ENCODE assay signal across 23 mouse cellular contexts in the genomic region with DNA sequence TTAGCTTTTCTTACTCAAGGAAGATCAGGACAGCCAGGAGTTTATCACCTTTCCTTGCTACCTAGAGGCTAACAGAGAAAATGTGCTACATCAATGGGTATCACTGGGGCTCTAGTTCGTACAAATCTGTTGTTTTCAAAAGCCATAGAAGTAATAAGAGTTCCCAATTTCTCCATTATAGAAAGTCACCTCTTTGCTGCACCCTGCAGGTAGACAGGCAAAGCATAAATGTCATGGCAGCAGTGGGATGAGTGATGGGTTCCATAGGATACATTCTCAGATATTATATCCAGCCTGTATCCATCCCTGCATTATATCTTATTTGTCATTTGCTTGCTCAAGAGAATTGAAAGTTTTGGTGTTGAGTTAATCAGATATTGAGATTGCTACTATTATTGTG.
"Had no signal": no experiment of that assay in that cellular context is flagged by ENCODE, and none has a peak within 500 bp of the region (broad histone marks: within the 10 kb centered on the region; RNA-seq: fewer than 3 reads in every experiment).

No protein-coding gene starts in this region.

- H3K9ac ChIP-seq: heart, embryonic 13.5 days; heart, embryonic 15.5 days; hindbrain, embryonic 13.5 days; hindbrain, embryonic 15.5 days; intestine, embryonic 15.5 days; limb, embryonic 13.5 days; limb, embryonic 15.5 days; liver, embryonic 12.5 days; liver, embryonic 14.5 days had no signal

- H3K36me3 ChIP-seq: heart, embryonic 13.5 days; heart, embryonic 15.5 days; hindbrain, embryonic 13.5 days; hindbrain, embryonic 15.5 days; intestine, embryonic 15.5 days; limb, embryonic 13.5 days; limb, embryonic 15.5 days; liver, embryonic 12.5 days had no signal

- H3K4me1 ChIP-seq: heart, embryonic 15.5 days; hindbrain, embryonic 13.5 days; hindbrain, embryonic 15.5 days; intestine, embryonic 15.5 days; limb, embryonic 13.5 days; limb, embryonic 15.5 days; liver, embryonic 12.5 days had no signal

- H3K4me3 ChIP-seq: heart, adult 2 months; heart, embryonic 13.5 days; heart, embryonic 15.5 days; hindbrain, embryonic 13.5 days; hindbrain, embryonic 15.5 days; intestine, embryonic 15.5 days; limb, embryonic 13.5 days; limb, embryonic 15.5 days; liver, embryonic 12.5 days had no signal

- DNase-seq: gastrocnemius, postnatal 14 days; gastrocnemius, postnatal 36 days; heart, adult 11 months; heart, adult 2 months; heart, postnatal 14 days; heart, postnatal 36 days; kidney, adult 18-20 months; kidney, adult 8-10 months; kidney, postnatal 10 days; kidney, postnatal 25 days; left cerebral cortex, postnatal 4 days had no signal

- ATAC-seq: inflammation-experienced regulatory T-cells, adult 6 months; intestine, embryonic 15.5 days; intestine, postnatal 0 days; liver, embryonic 12.5 days had no signal

- H3K9me3 ChIP-seq: heart, embryonic 13.5 days; heart, embryonic 15.5 days; hindbrain, embryonic 13.5 days; hindbrain, embryonic 15.5 days; intestine, embryonic 15.5 days; limb, embryonic 13.5 days; limb, embryonic 15.5 days; liver, embryonic 12.5 days had no signal

- H3K27me3 ChIP-seq: heart, embryonic 13.5 days; heart, embryonic 15.5 days; hindbrain, embryonic 13.5 days; hindbrain, embryonic 15.5 days; intestine, embryonic 15.5 days; limb, embryonic 13.5 days; limb, embryonic 15.5 days; liver, embryonic 12.5 days had no signal

- H3K4me2 ChIP-seq: heart, embryonic 11.5 days; heart, embryonic 13.5 days; heart, embryonic 15.5 days; hindbrain, embryonic 13.5 days; hindbrain, embryonic 15.5 days; intestine, embryonic 15.5 days; limb, embryonic 13.5 days; limb, embryonic 15.5 days; liver, embryonic 12.5 days had no signal

- H3K27ac ChIP-seq: heart, adult 2 months; heart, embryonic 13.5 days; heart, embryonic 15.5 days; hindbrain, embryonic 13.5 days; hindbrain, embryonic 15.5 days; intestine, embryonic 15.5 days; limb, embryonic 13.5 days; limb, embryonic 15.5 days; liver, embryonic 12.5 days; liver, embryonic 14.5 days had no signal
